Mouse (Mus musculus) ES-E14 (cell line): ENCODE data around the gene Asic3. TPM values are rescaled to one million over a fixed set of nuclear protein-coding genes. Genes with fewer than 3 reads are reported as not detected.

Experiments
- DNase-seq: peaks from one replicate; pipeline ENCODE4 v3.0.0-alpha.2; 2013; ENCODE audit warnings: low read depth, low spot score
- H3K27ac ChIP-seq: 2 replicates; pipeline ENCODE4 v1.5.1; 2012; ENCODE audit warnings: low read depth, mild to moderate bottlenecking, low read length, moderate library complexity, mixed read lengths; ENCODE audit not compliant: poor library complexity, insufficient read depth, severe bottlenecking
- H3K36me3 ChIP-seq: 2 replicates; pipeline ENCODE4 v1.6.1; 2012; ENCODE audit warnings: mild to moderate bottlenecking, low read length, moderate library complexity, mixed read lengths; ENCODE audit not compliant: control insufficient read depth, poor library complexity, insufficient read depth, severe bottlenecking
- H3K4me1 ChIP-seq, 2 experiments: fragments of 150-350 bp in 1 of 2; sonication (generic) in 1 of 2; 2 replicates each; pipeline ENCODE4 v1.6.1; 2012; ENCODE audit warnings: low read length in 2 of 2, mild to moderate bottlenecking in 1 of 2, mixed read lengths in 1 of 2; ENCODE audit not compliant: control insufficient read depth in 2 of 2, insufficient read depth in 2 of 2, poor library complexity in 1 of 2
- H3K4me3 ChIP-seq, 2 experiments: fragments of 150-350 bp in 1 of 2; sonication (generic) in 1 of 2; 2 replicates each; pipeline ENCODE4 v1.5.1; 2012; ENCODE audit warnings: low read length in 2 of 2, low read depth in 1 of 2, mild to moderate bottlenecking in 1 of 2, mixed read lengths in 1 of 2; ENCODE audit not compliant: insufficient read depth in 1 of 2, poor library complexity in 1 of 2, severe bottlenecking in 1 of 2
- H3K9ac ChIP-seq: 2 replicates; pipeline ENCODE4 v1.6.1; 2012; ENCODE audit warnings: low read depth, mild to moderate bottlenecking, low read length, mixed read lengths; ENCODE audit not compliant: poor library complexity, insufficient read depth, severe bottlenecking
- H3K9me3 ChIP-seq: fragments of 150-350 bp; sonication (generic); 2 replicates; pipeline ENCODE4 v1.6.1; 2012; ENCODE audit warnings: low read depth, mild to moderate bottlenecking, low read length; ENCODE audit not compliant: control insufficient read depth, insufficient read depth
- CHD2 ChIP-seq: IDR thresholded peaks from 2 replicates; pipeline ENCODE4 v1.6.1; 2014; ENCODE audit warnings: mild to moderate bottlenecking, low read depth, low read length, inconsistent platforms
- HCFC1 ChIP-seq: IDR thresholded peaks from 2 replicates; pipeline ENCODE4 v1.6.1; 2012; ENCODE audit warnings: low read length, inconsistent platforms, borderline replicate concordance; ENCODE audit not compliant: insufficient read depth
- MAFK ChIP-seq: IDR thresholded peaks from 2 replicates; pipeline ENCODE4 v1.6.1; 2014; ENCODE audit warnings: mild to moderate bottlenecking, low read depth, low read length, inconsistent platforms; ENCODE audit not compliant: insufficient read depth
- ZC3H11A ChIP-seq: IDR thresholded peaks from 2 replicates; pipeline ENCODE4 v1.6.1; 2012; ENCODE audit warnings: low read depth, mild to moderate bottlenecking, inconsistent platforms, low read length, borderline replicate concordance
- ZNF384 ChIP-seq: IDR thresholded peaks from 2 replicates; pipeline ENCODE4 v1.6.1; 2012; ENCODE audit warnings: low read depth, low read length, inconsistent platforms
- in situ Hi-C, 2 experiments: fragments of 600-800 bp; cut with MboI; formaldehyde crosslinking; loops; one replicate each; pipeline ENCODE4 v1.15.1; 2025; ENCODE audit warnings: low sequenced_read_pairs in 2 of 2, inconsistent platforms in 1 of 2; ENCODE audit not compliant: unreplicated experiment in 2 of 2
- total RNA-seq: library from RNA; depleted of rRNA; stranded (reverse); fragments of 300-350 nt; gene quantifications from 2 replicates; pipeline ENCODE4 v1.2.3, GENCODE M21; 2012; rRNA removed

Asic3 gene
- total RNA-seq, 1 experiment, result 0.40 TPM

DNA sequence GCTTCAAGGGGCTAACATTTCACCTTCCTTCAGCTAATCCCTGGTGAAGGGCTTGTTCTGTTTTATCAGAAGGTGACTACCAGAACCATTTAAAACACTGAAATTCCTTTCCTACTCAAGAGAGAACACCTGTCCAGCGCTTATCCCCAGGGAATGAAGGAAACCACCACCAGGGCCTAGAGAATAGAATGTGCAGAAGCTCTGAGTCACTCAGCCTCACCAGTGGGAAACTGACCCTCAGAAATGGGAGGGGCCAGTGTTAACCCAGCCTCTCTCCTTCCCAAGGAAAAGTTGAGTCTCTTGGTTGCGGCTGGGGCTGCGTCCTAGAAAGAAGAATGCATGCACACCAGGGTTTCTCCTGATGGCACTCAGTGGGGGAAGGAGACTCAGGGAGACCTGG, 41.9 kb downstream of the Asic3 start:
- Histone ChIP-seq H3K4me3 (peak overlapping the region in 1 of 2 experiments; percentile 7; a peak in 1 of 4 replicates), H3K9me3 (no peaks in the 10 kb centered on the region), H3K9ac (no peak overlapping the region), H3K36me3 (no peaks in the 10 kb centered on the region; the same call in 1 of the 2 replicates), H3K27ac (no peak overlapping the region), H3K4me1 (peaks cover 3 to 18% of the 10 kb centered on the region in 2 experiments; a peak in 2 of 4 replicates)
- DNase-seq, result no peak
- TF ChIP-seq HCFC1 (no peak), ZC3H11A (no peak), CHD2 (no peak), ZNF384 (no peak), MAFK (no peak)
- in situ Hi-C loops, result no loop called here

DNA sequence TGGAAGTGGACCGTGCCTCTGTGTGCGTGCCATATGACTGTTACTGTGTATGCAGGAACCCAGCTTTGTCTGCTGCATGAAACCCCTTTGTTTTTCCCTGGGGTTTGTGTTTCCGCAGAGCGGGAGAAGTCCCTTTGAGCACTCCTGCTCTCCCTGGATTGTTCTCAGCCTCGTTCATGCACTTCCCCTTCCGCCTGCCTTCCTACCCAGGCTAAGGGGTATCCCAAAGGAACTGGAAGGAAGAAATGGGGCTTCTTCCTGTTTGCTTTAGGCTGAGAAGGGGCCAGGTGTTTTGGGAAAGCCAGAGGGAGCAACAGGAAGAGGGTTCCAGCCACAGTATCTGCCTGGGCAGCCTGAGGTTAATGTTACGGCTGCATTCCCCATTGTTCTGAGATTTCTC, 42.4 kb downstream of the Asic3 start:
- Histone ChIP-seq H3K36me3 (no peaks in the 10 kb centered on the region; the same call in 1 of the 2 replicates), H3K4me1 (peaks cover 3 to 18% of the 10 kb centered on the region in 2 experiments; a peak in 2 of 4 replicates), H3K4me3 (no peak overlapping the region), H3K9ac (peak overlapping the region; percentile 58), H3K27ac (no peak overlapping the region), H3K9me3 (no peaks in the 10 kb centered on the region)
- TF ChIP-seq ZC3H11A, result no peak
- no peak for TF ChIP-seq MAFK
- no peak for TF ChIP-seq HCFC1
- no peak for TF ChIP-seq ZNF384
- TF ChIP-seq CHD2, result no peak
- in situ Hi-C loops, result no loop called here
- DNase-seq, result no peak

DNA sequence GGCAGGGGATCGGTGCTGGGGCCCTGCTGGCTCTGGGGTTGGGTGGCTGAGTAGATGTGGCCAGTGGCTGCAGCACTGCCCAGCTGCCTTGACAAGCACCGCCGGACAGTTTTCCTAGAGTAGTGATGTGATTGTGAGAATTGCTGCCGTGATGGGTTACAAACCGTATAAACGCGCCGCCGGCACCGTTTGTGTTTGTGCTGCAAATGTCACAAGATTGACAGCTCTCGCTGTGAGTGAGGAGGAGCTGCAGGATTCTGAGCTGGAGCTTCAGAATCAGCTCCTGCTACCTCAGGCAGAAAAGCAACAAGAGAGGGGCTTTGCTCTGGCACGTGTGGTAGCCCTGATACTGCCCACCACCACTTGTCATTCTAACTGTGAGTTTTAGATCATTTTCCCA, 53.6 kb downstream of the Asic3 start:
- Histone ChIP-seq H3K27ac (no peak overlapping the region), H3K4me1 (0 out of 4 replicates have a peak, but pooled peaks cover 0 to 2% of the 10 kb centered on the region in 2 experiments), H3K9ac (no peak overlapping the region; the same call in 1 of the 2 replicates), H3K4me3 (peak overlapping the region in 1 of 2 experiments; percentile 39; a peak in 1 of 4 replicates), H3K36me3 (no peaks in the 10 kb centered on the region), H3K9me3 (no peaks in the 10 kb centered on the region)
- in situ Hi-C loops, result loop anchor here in 1 of 2 experiments (10.0 kb wide), 1 partner anchor 58 kb away; the partner anchor contains the start of gene Gbx1
- no peak for DNase-seq
- TF ChIP-seq MAFK (no peak), ZNF384 (no peak), CHD2 (no peak), ZC3H11A (no peak), HCFC1 (no peak)

Other genes with a start within 250 kb of the Asic3 start
- 10.5 and 11.9 TPM in 2 replicates for gene Nupl2, start 248.4 kb upstream of the Asic3 start, total RNA-seq
- gene Kcnh2, start 61.8 kb upstream of the Asic3 start, total RNA-seq, result 6.5 and 7.7 TPM in 2 replicates
- 2.2 and 5.8 TPM in 2 replicates for gene Nos3, start 48.6 kb upstream of the Asic3 start, total RNA-seq
- gene Atg9b, start 21.2 kb upstream of the Asic3 start, total RNA-seq, result 3.7 and 8.2 TPM in 2 replicates
- gene Abcb8, start 19.7 kb upstream of the Asic3 start, total RNA-seq, result 46.5 and 70.5 TPM in 2 replicates
- 17.8 and 23.4 TPM in 2 replicates for gene Cdk5, start 10.1 kb downstream of the Asic3 start, total RNA-seq
- gene Slc4a2, start 10.4 kb downstream of the Asic3 start, total RNA-seq, result 30.4 and 31.5 TPM in 2 replicates
- 70.4 and 111 TPM in 2 replicates for gene Fastk, start 31.9 kb downstream of the Asic3 start, total RNA-seq
- 7.8 and 11.5 TPM in 2 replicates for gene Tmub1, start 34.5 kb downstream of the Asic3 start, total RNA-seq
- 50.1 and 51.2 TPM in 2 replicates for gene Agap3, start 38.8 kb downstream of the Asic3 start, total RNA-seq
- gene Gbx1, start 113.8 kb downstream of the Asic3 start, total RNA-seq, result 0.40 and 0.69 TPM in 2 replicates
- gene Asb10, start 127.6 kb downstream of the Asic3 start, total RNA-seq, result 0.18 and 0.53 TPM in 2 replicates
- gene 4931409K22Rik, start 143.4 kb downstream of the Asic3 start, total RNA-seq, result 0.13 and 0.21 TPM in 2 replicates
- 139 and 171 TPM in 2 replicates for gene Abcf2, start 164.1 kb downstream of the Asic3 start, total RNA-seq
- gene Chpf2, start 173.3 kb downstream of the Asic3 start, total RNA-seq, result 23.0 and 23.7 TPM in 2 replicates
- gene Smarcd3, start 211.0 kb downstream of the Asic3 start, total RNA-seq, result 4.9 and 8.5 TPM in 2 replicates